Mouse (Mus musculus): ENCODE measurements around the gene Hspe1.
A peak's percentile ranks its signal among the peaks of the same experiment; 100 is the strongest.
"Not testable (repeated sequence)": the region's sequence is repeated elsewhere in the genome, so short reads cannot be mapped to it uniquely, and the experiment has no call there.

Hspe1 gene

DNA sequence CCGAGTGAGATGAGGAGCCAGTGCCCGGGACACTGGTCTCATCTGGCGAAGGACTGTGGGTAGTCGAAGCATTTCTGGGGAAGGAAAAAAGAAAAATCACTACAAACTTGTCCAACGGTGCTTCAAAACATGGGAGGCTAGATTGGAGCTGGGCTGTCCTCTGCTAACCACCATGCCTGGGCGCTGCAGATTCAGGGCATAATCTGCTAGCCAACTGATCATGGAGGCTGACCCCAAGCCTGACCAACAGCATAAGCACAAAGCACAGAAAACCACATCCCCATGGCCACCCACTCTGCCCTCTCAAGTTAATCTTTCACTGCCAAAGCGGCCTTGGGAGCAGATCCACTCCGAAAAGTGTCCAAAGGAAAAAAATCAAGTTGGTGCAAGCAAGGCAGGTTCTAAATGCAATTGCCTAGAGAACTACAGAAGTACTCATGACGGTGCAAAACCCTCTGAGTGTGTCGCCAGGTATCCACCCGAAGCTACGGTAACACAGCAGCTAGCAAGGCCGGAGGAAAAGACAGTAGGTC, 998 bp upstream of the Hspe1 start:
- peak; percentile 78 for DNase-seq

DNA sequence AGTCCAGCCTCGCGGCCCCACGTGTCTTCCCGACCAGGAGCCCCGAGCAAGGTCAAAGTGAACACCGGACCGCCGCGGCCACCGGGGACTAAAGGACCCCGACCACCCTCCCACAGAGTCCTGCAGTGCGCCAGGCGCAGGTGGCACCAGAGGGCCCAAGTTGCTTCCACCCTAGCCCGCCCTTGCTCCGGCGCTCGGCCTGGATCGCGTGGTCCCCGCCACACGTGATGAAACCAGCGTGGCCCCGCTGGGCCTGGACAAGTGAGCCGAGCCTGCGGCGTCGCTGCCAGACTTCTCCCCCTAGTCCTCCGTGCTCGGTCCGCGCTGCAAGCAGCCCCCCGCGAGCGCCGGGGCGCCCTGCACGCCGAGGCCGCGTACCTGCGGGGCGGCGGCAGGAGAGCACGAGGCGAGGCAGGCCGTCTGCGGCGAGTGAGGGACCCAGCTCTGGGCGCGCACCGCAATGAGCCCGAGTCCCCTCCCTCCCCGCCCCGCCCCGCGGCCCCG, 479 bp upstream of the Hspe1 start:
- peak; percentile 65 for DNase-seq

DNA sequence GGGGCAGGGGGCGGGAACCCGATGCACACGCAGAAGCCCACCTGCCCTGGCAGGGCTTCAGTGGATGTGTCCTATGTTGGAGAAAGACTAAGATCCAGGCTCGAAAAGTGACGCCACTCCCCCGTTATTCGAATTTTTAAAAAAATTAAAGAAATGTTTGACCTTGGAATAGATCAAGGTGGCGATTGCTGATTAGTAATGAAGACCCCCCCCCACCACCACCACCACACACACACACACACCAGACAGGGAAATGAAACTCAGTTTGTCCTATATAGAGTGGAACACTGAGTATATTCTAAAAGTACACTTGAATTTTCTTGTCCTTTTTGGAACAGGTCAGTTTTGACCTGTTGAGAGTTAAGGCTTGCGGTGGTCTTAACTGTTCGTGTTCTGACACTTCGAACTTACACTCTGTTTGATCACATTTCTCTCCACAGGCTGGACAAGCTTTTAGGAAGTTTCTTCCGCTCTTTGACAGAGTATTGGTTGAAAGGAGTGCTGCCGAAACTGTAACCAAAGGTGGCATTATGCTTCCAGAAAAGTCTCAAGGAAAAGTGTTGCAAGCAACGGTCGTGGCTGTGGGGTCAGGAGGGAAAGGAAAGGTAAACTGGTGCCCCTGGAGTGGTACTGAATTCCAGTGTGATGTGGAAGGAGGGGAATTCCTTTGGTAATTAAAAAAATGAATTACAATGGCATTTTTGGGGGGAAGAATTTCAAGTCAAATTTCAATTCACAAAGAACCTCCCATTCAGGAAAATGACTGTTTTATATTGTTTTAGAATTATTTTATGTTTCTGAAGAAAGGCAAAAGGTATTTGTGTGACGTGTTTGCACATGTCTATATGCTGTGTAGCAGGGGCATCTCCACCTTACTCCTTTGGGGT, 922 bp downstream of the Hspe1 start:
- no peak for DNase-seq

DNA sequence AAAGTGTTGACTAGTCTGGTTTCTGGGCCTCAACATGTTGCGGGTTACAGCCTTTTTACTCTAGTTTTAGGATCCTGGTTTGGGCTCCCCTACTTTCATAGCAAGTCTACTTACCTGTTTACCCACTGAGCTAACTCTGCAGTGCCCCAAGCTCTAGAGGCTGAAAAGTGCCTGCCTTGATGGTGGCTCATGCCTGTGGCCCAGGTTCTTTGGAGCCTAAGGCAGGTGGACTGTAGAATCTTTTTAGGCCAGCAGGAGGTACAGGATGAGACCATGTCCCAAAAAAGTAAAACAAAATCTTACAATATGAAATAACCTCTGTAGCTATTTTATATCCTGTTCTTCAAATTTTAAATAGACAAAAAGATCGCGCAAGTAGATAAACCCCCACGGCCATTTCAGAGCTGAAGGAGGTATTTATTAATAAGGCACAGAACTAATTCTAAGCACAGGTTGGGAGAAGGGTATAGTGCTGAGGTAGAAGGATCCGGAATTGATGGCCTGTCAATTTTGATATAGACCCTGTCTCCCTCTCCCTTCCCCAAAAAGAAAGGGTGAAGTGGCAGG, 1.6 kb downstream of the Hspe1 start:
- DNase-seq: no peak

DNA sequence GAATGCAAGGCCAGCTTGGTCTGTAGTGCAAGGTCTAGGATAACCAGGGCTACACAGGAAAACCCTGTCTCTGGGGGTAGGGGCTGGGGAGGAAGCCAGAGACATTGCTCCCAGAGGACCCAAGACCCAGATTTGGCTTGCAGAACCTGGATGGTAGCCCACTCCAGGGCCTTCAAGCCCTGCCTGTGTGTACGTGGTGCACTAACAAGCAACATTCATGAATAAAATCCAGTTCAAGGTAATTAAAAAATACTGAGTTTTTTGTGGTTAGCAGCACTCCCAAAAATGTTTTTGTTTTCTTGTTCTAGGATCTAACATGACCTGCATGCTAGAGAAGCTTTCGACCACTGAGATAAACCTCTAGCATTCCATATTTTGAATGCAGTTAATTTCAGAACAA, 4.1 kb downstream of the Hspe1 start:
- no peak for DNase-seq

DNA sequence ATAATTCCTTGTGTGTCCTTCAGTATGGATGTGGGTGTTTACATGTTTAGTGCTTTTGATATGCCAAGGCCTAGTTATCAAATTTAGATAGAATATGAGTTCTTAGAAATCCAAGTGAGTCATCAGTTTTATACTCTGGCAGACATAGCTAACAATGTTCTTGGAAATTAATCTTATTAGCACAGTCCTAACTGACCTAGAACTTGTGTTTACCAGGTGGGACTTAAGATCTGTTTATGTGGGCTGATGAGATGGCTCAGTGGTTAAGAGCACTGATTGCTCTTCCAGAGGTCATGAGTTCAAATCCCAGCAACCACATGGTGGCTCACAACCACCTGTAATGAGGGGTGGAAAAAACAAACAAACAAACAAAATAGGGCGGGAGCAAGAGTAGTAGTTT, 4.5 kb downstream of the Hspe1 start:
- no peak for DNase-seq

DNA sequence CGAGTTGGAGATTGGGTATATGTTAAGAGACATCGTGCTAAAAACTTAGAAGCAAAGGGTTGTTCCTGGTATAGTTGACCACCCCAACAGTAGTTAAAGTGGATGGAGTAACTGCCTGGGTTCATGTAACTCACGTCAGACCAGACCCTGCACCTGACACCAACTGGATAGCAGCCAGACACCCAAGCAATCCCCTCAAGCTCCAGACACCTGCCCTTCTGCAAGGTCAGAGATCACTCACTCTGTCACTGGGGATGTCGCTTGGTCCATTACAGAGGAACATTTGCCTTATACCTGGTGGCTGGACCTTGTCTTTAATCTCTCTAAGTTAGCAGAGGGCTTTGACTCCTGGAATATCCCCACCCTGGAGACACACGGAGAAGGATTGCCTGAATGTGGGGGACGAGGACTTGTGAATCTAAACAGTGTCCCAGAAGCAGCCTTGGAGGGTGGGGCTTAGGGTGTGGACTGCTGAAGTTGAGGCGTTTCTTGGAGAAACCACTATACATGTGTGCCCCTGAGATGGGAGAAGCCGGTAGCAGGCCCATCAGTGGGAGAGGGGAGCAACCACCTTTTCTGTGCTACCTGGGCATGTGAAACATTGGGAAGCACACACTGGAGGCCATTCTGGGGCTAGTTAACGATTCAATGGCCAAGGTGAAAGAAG, 19.1 kb downstream of the Hspe1 start:
- no peak for DNase-seq

DNA sequence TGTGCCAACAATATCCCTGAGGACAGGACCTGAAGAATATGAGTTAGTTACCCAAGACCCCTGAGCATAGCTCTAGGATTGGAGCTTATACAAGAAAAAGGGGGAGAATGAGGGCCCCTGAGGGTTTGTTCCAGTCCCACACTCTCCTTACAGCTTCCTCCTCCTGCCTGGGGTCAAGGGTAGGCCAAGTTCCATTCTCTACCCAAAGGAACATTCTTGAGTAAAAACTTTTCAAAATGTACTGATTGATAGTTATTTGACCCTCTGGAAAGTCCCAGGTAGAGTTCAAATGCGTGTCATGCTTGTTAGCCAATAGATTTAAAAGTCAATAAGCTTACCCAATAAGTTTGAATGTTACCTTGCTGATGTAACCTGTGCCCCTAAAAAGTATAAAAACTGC, 19.7 kb downstream of the Hspe1 start:
- DNase-seq: no peak

DNA sequence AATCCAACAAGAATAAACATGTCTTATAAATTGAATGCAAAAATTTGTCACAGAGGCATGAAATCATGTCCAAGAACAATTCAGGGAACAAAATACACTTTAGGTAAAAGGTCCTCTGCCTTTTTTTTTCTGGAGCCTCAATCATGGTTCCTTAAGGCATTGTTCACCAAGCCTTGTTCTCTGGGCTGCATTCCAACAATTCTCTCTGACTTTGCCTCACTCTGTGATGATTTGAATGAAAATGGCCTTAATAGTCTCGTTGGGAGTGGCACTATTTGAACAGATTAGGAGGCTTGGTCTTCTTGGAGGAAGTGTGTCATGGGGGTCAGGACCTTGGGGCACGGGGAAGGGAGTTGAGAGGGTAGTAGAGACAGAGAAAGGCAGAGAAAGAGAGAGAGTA, 20.5 kb downstream of the Hspe1 start:
- no peak for DNase-seq

DNA sequence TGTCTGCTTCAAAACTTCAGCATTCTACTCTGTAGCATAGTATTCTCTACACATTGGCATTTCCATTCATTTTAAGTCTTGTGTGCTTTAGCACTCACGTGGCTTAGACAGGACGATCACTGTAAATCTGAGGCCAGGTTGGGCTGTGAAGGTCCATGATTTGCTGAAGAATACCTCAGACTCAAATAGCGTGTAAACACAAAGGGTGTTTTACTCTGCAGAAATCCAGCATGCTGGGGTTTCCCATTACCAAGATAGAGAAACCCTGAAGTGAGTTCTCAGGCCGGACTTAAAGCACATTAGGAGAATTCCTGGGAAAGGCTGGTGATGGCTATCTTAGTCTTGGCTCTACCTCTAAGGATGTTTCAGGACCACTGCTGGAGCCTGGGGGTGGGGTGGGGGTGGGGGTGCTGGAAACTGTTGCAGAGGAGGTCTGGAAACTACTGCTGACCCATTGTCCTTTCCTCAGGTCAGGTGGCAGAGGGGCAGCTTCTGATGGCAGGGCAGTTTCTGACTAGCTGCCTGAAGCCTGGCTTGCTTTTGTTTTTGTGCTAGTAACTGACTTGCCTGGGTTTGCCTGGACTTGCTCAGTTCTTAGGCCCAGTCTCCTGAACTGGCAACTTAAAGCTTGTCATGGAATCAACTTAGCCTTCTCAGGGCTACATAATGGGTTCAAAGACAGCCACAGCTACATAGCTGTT, 21.3 kb downstream of the Hspe1 start:
- DNase-seq: no peak

DNA sequence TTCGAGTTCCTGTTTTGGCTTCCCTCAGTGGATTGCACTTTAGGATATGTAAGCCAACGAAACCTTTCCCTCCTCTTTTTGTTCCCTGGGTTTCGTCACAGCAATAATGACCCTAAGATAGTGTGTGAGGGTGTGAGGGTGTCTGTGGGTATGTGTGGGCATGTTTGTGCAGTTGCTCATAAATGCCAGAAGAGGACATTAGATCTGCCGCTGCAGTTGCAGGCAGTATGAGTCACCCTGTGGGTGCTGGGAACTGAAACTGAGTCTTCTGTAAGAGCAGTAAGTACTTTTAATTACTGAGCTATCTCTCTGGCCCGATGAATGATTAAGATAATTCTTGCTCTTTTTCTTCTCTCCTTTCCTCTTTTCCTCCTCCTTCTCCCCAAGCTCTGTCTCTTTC, 35.1 kb downstream of the Hspe1 start:
- DNase-seq: no peak

DNA sequence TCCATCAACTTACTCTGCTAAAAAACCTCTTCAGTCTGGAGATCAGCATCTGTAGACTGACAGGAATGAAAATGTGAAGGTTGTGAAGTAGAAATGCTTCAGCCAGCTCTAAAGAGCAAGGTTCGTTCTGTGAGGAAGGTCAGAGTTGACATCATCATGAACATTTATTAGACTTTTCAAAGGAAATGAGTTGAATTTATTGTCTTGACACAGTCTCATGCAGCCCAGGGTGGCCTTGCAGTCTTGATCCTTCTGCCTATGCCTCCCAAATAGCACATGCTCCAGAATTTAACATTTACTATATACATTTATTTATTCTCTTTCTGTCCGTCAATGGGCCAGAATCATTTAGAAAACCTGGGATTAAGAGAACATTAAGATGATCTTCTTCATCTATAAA, 35.6 kb downstream of the Hspe1 start:
- DNase-seq: no peak

DNA sequence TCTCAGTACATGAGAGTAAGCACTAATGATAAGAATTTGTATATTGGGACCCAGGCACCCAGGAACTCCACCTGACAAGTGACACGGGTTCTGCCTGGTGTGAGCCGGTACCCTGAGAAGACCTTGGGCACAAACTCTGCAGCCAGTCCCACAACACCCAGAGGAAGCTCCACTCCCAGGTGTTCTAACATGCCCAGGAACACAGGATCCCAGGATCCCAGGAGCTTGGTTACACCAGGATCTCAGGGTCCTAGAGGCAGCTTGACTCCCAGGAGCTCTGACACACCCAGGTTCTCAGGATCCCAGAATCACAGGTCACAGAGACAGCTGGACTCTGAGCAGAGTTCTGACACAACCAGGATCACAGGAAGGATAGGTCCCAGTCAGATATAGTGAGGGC, 36.2 kb downstream of the Hspe1 start:
- not testable (repeated sequence) for DNase-seq

DNA sequence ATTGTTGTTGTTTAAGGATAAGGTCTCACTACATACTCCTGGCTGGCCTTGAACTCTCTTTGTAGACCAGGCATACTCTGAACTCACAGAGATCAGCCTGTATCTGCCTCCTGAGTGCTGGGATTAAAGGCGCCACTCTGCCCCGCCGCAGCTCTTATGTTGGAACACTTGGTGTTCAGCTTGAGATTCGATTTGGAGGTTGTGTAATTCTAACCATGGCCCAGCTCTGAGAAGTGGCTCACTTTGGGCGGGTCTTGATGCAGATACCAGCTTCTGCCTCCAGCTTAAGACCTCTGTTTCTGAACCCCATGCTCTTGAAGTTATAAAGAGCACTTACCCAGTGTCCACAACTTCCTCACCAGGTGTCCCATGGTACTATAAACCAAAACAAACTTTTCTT, 41.8 kb downstream of the Hspe1 start:
- DNase-seq: no peak

DNA sequence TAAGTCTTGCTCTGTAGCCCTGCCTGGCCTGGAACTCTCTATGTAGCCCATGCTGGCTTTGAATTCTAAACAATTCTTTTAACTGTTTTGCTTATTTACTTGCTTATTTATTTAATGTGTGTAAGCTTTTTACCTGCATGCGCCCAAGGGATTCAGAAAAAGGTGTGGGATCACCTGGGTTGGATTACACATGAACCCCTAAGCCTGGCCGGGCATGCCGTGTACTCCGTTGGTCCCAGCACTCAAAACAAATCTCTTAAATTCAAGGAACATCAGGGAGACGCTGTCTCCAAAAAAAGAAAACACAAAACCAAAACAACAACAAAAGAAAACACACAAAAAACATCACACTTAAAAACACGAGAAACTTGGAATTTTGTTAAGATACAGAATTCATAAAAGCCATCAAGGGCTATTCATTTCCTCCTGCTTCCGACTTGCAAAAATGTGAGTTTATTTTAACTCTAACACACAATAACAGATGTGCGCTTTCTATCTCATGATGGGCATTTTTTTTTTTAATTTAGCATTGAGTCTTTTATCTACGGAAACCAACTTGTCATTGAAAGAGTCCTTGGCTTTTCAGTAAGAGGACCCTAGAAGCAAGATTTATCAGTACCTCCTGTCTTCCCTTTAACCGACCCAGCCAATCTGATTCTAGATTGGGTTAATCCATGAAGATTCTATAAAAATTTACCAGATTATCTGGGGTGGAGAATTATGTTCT, 42.4 kb downstream of the Hspe1 start:
- no peak for DNase-seq

DNA sequence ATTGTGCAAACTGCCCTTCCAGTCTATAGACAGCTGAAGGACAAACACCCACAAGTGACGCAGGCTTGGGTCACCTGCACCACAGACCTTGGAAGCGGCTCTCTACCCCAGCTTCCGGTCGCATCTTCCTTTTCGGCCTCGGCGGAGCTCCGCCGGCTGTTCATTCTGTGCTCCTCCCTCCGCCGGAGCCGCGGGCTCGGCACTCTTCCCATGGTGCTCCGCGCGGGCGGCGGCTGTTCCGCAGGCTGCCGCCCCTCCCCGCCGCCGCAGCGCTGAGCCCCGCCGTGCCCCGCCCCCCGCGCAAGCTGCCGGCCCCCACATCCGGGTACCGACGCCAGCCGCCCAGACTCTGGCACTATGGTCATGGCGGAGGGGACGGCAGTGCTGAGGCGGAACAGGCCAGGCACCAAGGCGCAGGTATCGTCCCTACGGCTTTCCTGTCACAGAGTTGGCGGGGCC, 43.0 kb downstream of the Hspe1 start, which contains the start of gene Mob4:
TSS of gene Mob4 (plus strand) at position 289 of the 459 bp plus-strand sequence.
- DNase-seq: peak; percentile 87

DNA sequence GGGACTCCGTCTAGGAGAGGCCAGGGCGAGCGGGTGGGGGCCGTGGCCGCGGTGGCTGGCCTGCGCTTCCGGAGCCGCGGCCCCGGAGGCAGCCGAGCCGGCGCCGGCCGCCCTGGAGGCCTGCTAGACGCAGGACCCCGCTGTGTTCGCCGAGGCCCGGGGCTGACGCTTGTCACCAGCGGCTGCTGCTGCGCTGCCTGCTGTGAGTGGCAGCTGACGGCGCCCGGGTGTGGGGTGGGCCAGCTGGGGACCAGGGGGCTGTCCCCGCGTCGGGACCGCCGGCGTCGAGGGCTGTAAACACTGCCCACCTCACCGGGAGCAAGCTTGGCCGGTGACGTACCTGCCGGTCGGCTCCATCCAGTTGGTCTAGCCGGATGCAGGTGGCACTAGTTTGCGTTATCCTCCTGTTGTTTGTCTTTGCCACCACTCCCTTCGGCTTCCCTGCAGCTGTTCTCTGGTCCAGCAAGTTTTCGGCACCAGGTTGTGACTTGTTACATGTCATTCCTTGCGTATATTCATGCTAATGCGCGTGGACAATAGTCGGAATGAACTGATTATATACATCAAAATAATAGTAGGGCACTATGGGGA, 43.6 kb downstream of the Hspe1 start:
- no peak for DNase-seq

DNA sequence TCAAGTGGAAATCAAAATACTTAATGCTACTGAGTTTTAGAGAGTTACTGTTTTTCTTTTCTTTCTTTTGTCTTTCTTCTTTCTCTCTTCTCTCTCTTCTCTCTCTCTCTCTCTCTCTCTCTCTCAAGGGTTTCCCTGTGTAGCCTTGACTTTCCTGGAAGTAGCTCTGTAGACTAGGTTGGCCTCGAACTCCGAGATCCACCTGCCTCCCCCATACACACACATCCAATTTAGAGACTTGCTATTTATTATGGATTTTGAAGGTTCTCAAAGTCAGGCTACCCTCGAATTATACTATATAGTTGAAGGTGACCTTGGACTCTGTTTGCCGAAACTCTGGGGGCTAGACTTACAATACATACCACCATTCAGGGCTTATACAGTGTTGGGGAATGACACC, 44.4 kb downstream of the Hspe1 start:
- DNase-seq: no peak

DNA sequence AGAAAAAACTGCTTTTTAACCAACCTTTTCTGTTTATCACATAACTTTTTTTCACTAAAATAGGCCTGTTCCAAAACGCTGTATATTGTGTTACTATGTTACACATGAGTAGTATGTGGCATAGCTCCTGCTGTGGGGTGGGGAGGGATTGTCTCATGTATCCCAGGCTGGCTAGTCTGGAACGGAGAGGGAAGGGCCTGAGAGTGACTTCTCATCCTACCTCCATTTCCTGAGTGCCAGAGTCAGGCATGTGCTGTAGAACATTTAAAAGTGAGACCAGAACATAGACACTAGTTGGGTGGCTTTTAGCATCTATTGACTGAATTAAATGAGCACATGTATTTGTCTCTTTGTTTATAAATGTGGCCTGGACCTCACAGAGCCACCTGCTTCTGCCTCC, 45.2 kb downstream of the Hspe1 start:
- DNase-seq: no peak

DNA sequence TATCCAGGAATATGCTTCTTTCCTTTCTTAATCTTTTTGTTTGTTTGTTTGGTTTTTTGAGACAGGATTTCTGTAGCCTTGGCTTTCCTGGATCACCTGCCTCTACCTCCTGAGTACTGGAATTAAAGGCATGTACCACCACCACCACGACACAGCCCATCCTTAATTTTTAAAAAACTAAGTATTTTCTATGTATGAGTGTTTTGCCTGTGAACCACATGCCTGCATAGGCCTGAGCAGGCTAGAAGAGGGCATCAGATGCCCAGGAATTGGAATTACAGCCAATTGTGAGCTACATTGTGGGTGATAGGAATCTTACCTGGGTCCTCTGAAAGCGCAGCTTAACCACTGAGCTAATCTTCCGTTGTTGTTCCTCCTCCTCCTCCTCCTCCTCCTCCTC, 46.4 kb downstream of the Hspe1 start:
- DNase-seq: no peak

DNA sequence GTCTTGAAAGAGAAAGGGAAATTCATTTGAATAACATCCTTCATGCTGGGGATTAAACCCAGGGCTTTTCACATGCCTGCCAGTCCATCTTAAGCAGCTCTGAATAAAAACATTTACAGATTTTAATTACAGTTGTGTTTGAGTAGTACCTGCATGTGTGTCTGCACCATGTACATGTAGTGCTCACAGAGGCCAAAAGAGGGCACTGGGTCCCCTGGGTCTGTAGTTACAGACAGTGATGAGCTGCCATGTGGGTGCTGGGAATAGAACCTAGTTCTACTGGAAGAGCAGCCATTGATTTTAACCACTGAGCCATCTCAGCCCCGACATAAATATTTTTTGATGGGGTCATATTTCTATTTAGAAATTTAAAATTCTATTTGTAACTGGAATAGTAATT, 47.9 kb downstream of the Hspe1 start:
- no peak for DNase-seq
